Comparison of ENCODE assay signal across 9 mouse cellular contexts in the genomic region with DNA sequence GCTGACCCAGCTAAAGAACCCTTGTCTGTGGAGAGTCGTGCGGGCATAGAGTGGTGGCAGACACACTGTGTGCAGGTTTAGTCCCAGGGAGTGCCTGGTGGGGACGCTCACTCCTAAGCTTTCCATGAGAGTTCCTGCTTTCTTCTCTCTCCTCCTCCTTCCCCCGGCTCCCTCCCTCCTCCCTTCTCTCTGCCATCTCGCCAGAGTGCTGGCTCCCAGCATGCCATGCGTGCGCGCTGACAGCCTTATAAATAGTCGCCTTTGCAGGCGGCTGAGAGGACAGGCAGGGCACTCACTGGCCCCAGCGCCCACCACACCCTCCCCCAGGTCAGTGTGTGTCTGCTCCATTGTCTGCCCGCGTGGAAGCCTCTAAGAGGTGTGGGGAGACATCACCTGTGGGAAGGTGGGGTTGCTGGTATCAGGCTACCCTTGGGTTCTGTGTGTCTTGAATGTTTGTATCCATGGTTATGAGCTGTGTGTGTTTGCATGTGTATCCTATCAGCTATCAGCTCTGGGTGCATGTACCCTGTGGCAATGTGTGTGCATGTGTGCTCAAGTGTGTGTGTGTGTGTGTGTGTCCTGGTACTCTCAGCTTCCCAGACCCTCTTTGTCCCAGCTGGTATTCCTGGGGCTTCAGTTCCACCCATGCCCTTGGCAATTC. TPM values are rescaled to one million over a fixed set of nuclear protein-coding genes. Genes with fewer than 3 reads are reported as not detected.
DNase-seq lines count a peak whose midpoint lies in the region; ATAC-seq and TF ChIP-seq lines count a peak whose summit lies in the region.
"Had no signal": no experiment of that assay in that cellular context is flagged by ENCODE, and none has a peak within 500 bp of the region (broad histone marks: within the 10 kb centered on the region; RNA-seq: fewer than 3 reads in every experiment).

No protein-coding gene starts in this region.

- H3K27me3 ChIP-seq in hindbrain, embryonic 12.5 days, result no peaks in the 10 kb centered on the region
- H3K27me3 ChIP-seq in lung, embryonic 14.5 days (ENCODE audit: insufficient read depth, low read length), result no peaks in the 10 kb centered on the region
- H3K27me3 ChIP-seq: Patski had no signal

- H3K4me3 ChIP-seq in hindbrain, embryonic 12.5 days, result peak overlapping the region; percentile 28
- peak overlapping the region; percentile 24 for H3K4me3 ChIP-seq in lung, embryonic 14.5 days (ENCODE audit: low read depth, low read length)

- DNase-seq in Muller cell, postnatal 12 days (ENCODE audit: inconsistent ontology term), result peak; percentile 75
- DNase-seq in cerebellum, adult 9-10 months, result peak; percentile 91
- peak; percentile 83 to 86 for DNase-seq in frontal cortex, postnatal 10 days (ENCODE audit: low spot score in 2 of 2)
- DNase-seq in layer of hippocampus, postnatal 10 days (ENCODE audit: low spot score in 2 of 2), result peak; percentile 78 to 83
- peak; percentile 86 for DNase-seq in lung, embryonic 14.5 days
- DNase-seq in retina, postnatal 1 day, result peak; percentile 90

- peaks cover 72% of the 10 kb centered on the region for H3K4me1 ChIP-seq in hindbrain, embryonic 12.5 days
- peaks cover 31% of the 10 kb centered on the region for H3K4me1 ChIP-seq in lung, embryonic 14.5 days (ENCODE audit: insufficient read depth)

- peak; percentile 55 for ATAC-seq in hindbrain, embryonic 12.5 days (ENCODE audit: low FRiP score)
- ATAC-seq in lung, embryonic 14.5 days (ENCODE audit: insufficient read depth), result peak; percentile 28; the same call in 1 of the 2 replicates
- no peak for ATAC-seq in erythroid progenitor cell, adult 5-6 weeks (replicated peaks; ENCODE audit: low FRiP score, poor library complexity, severe bottlenecking)
- ATAC-seq: Patski had no signal

- peak overlapping the region; percentile 59 for H3K4me2 ChIP-seq in hindbrain, embryonic 12.5 days (replicated peaks)
- H3K4me2 ChIP-seq in lung, embryonic 14.5 days, result peak overlapping the region; percentile 58

- no peaks in the 10 kb centered on the region for H3K9me3 ChIP-seq in hindbrain, embryonic 12.5 days (replicated peaks)
- H3K9me3 ChIP-seq in lung, embryonic 14.5 days (ENCODE audit: low read depth, low read length), result no peaks in the 10 kb centered on the region

- peak overlapping the region; percentile 65 for H3K9ac ChIP-seq in hindbrain, embryonic 12.5 days
- H3K9ac ChIP-seq in lung, embryonic 14.5 days, result peak overlapping the region; percentile 40

- no peaks in the 10 kb centered on the region for H3K36me3 ChIP-seq in hindbrain, embryonic 12.5 days
- H3K36me3 ChIP-seq in lung, embryonic 14.5 days (ENCODE audit: insufficient read depth), result no peaks in the 10 kb centered on the region

- WGBS in hindbrain, embryonic 12.5 days, result 1% methylated on average over 13 of the region's 13 CpGs
- 2% methylated on average over 13 of the region's 13 CpGs for WGBS in lung, embryonic 14.5 days

- peak overlapping the region; percentile 89 for H3K27ac ChIP-seq in hindbrain, embryonic 12.5 days
- H3K27ac ChIP-seq in lung, embryonic 14.5 days (ENCODE audit: low read depth), result peak overlapping the region; percentile 82

- 0 out of 2 replicates have a peak, but pooled peaks have one; percentile 26 for TF ChIP-seq CTCF in lung, embryonic 14.5 days (IDR thresholded peaks at IDR 0.05; ENCODE audit: low read depth)

RNA-seq across cellular contexts. Expression of gene Ak1, which starts 3.8 kb away (rescaled TPM):
- polyA plus RNA-seq in hindbrain, embryonic 12.5 days (2016; fragmentation: Nextera tagmentation; extraction: Ambion mirVana), result 40.4 and 43.2 TPM in 2 replicates
- 100 to 1,000 TPM; 109 TPM for total RNA-seq in layer of hippocampus, postnatal 10 days (2021)
- polyA plus RNA-seq in lung, embryonic 14.5 days (2014; fragmentation: Nextera tagmentation; extraction: Ambion mirVana), result 34.3 and 35.8 TPM in 2 replicates
- total RNA-seq in erythroid progenitor cell, adult 5-6 weeks (2015; ENCODE audit: low replicate concordance), result 0.84 TPM in 1 of 2 replicates, not detected in the other
- total RNA-seq in erythroid progenitor cell, adult 5-6 weeks (2017; ENCODE audit: low replicate concordance), result not detected in 2 replicates

RNA-seq across cellular contexts. Expression of gene Eng, which starts 21.1 kb away (rescaled TPM):
- 31.6 and 32.1 TPM in 2 replicates for polyA plus RNA-seq in hindbrain, embryonic 12.5 days (2016; fragmentation: Nextera tagmentation; extraction: Ambion mirVana)
- total RNA-seq in layer of hippocampus, postnatal 10 days (2021), result 10 to 100 TPM; 25.9 to 28.2 TPM
- polyA plus RNA-seq in lung, embryonic 14.5 days (2014; fragmentation: Nextera tagmentation; extraction: Ambion mirVana), result 91.1 and 98.5 TPM in 2 replicates
- 5.4 and 15.5 TPM in 2 replicates for total RNA-seq in erythroid progenitor cell, adult 5-6 weeks (2015; ENCODE audit: low replicate concordance)
- 0.64 and 1.4 TPM in 2 replicates for total RNA-seq in erythroid progenitor cell, adult 5-6 weeks (2017; ENCODE audit: low replicate concordance)

RNA-seq across cellular contexts. Expression of gene St6galnac6, which starts 25.8 kb away (rescaled TPM):
- polyA plus RNA-seq in hindbrain, embryonic 12.5 days (2016; fragmentation: Nextera tagmentation; extraction: Ambion mirVana), result 13.5 and 14.3 TPM in 2 replicates
- 100 to 1,000 TPM in 1 of 2 experiments, 10 to 100 TPM in 1; 99.1 to 104 TPM for total RNA-seq in layer of hippocampus, postnatal 10 days (2021)
- polyA plus RNA-seq in lung, embryonic 14.5 days (2014; fragmentation: Nextera tagmentation; extraction: Ambion mirVana), result 8.3 and 11.1 TPM in 2 replicates
- not detected in 2 replicates for total RNA-seq in erythroid progenitor cell, adult 5-6 weeks (2015; ENCODE audit: low replicate concordance)
- 0.64 and 3.9 TPM in 2 replicates for total RNA-seq in erythroid progenitor cell, adult 5-6 weeks (2017; ENCODE audit: low replicate concordance)

RNA-seq across cellular contexts. Expression of gene St6galnac4, which starts 38.4 kb away (rescaled TPM):
- polyA plus RNA-seq in hindbrain, embryonic 12.5 days (2016; fragmentation: Nextera tagmentation; extraction: Ambion mirVana), result 21.5 and 22.9 TPM in 2 replicates
- total RNA-seq in layer of hippocampus, postnatal 10 days (2021), result 10 to 100 TPM; 41.9 to 47.1 TPM
- 22.0 and 23.8 TPM in 2 replicates for polyA plus RNA-seq in lung, embryonic 14.5 days (2014; fragmentation: Nextera tagmentation; extraction: Ambion mirVana)
- 2.9 and 3.8 TPM in 2 replicates for total RNA-seq in erythroid progenitor cell, adult 5-6 weeks (2015; ENCODE audit: low replicate concordance)
- total RNA-seq in erythroid progenitor cell, adult 5-6 weeks (2017; ENCODE audit: low replicate concordance), result 2.3 and 2.4 TPM in 2 replicates

RNA-seq across cellular contexts. Expression of gene 9430097D07Rik, which starts 49.9 kb away (rescaled TPM):
- 0.31 and 0.56 TPM in 2 replicates for polyA plus RNA-seq in hindbrain, embryonic 12.5 days (2016; fragmentation: Nextera tagmentation; extraction: Ambion mirVana)
- under 1 TPM; 0.45 to 0.64 TPM for total RNA-seq in layer of hippocampus, postnatal 10 days (2021)
- polyA plus RNA-seq in lung, embryonic 14.5 days (2014; fragmentation: Nextera tagmentation; extraction: Ambion mirVana), result 0.20 TPM in 1 of 2 replicates, not detected in the other
- not detected in 2 replicates for total RNA-seq in erythroid progenitor cell, adult 5-6 weeks (2015; ENCODE audit: low replicate concordance)
- 0.90 TPM in 1 of 2 replicates, not detected in the other for total RNA-seq in erythroid progenitor cell, adult 5-6 weeks (2017; ENCODE audit: low replicate concordance)

Comparison
In these comparisons a context has a peak if more than half of its experiments do, and no peak if none do; other contexts are left out.
1. RNA of gene Ak1, which starts 3.8 kb away (total RNA-seq): 109 TPM in layer of hippocampus, postnatal 10 days; 0.84 TPM in erythroid progenitor cell, adult 5-6 weeks; every median in the first group is over 10 times any median in the second.
2. RNA of gene St6galnac6, which starts 25.8 kb away (total RNA-seq): 99.1 to 104 TPM in layer of hippocampus, postnatal 10 days; 0.64 to 3.9 TPM in erythroid progenitor cell, adult 5-6 weeks; every median in the first group is over 10 times any median in the second.
3. Peak in every context shown above with its lines, with median percentiles within 50 percentile points of each other: DNase-seq.